Mouse (Mus musculus): Measurements from ENCODE around the gene Hist2h3b.

DNA sequence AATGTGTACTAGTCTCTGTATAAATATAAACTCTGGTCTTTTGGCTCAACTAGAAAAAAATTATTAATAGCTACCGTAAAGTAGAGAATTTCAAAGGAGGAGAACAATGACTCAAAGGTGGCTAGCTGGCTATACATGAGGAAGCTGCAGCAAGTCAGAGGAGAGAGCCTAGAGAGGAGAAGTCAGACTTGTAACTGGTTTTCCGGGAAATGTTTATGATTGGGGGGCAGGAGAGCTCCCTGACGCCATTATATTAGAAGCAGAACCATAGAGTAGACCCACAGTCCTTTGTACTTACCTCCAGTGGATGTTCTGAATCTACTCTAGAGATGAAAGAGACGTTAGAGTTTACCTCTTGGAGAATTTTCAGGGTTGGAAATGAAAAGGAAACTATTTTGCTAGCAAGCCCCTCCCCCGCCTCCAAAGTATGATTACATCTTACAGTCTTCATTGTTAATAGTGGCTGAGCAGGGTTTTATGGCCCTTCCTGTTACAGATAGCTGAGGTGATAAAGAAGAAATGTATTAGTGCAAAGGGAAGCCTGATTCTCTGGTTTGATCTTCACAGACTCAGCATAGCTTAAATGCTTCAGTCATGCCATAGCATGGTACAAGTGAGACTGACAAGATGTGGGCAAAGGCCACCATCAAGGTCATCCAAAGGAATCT, 12.4 kb upstream of the Hist2h3b start:
- TF ChIP-seq CTCF (conservative IDR thresholded peaks at IDR 0.05; ENCODE audit: insufficient read depth, insufficient read length, low read depth, low read length) (no peak), POLR2A (IDR thresholded peaks at IDR 0.05; ENCODE audit: low read depth, low read length) (no peak)
